Mouse (Mus musculus): ENCODE measurements around the gene Tusc2. TPM values are rescaled to one million over a fixed set of nuclear protein-coding genes. Genes with fewer than 3 reads are reported as not detected.

Tusc2 gene
- total and polyA plus RNA-seq, 2 experiments from 2014 or later: 37.0 to 51.2 TPM

DNA sequence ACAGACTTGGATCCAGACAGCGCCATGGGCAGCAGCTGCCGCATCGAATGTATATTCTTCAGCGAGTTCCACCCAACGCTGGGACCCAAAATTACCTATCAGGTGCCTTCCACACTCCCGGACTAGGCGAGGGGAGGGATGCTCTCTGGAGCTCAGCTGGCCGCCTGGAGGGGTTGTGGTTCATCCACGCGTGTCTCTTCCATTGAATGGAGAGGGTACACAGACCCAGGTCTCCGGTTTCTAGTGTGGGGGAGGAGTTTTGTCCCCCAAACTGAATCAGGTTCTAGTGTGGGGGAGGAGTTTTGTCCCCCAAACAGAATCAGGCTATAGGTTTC, 20.7 kb upstream of the Tusc2 start:
- H3K9ac ChIP-seq (replicated peaks; ENCODE audit: low read depth, low read length): peak overlapping the region; percentile 56
- H3K4me3 ChIP-seq (ENCODE audit: low read depth, low read length): peak overlapping the region; percentile 81
- WGBS: under 1% methylated on average over 11 of the region's 11 CpGs
- H3K36me3 ChIP-seq (replicated peaks; ENCODE audit: control insufficient read depth, insufficient read depth, low read length): peaks cover 38% of the 10 kb centered on the region
- H3K9me3 ChIP-seq (replicated peaks; ENCODE audit: control insufficient read depth, low read length): no peaks in the 10 kb centered on the region
- peak overlapping the region; percentile 91 for H3K4me2 ChIP-seq (ENCODE audit: low read depth, low read length)
- no peaks in the 10 kb centered on the region for H3K27me3 ChIP-seq (ENCODE audit: control insufficient read depth, insufficient read depth, low read length)
- H3K4me1 ChIP-seq (ENCODE audit: control insufficient read depth, insufficient read depth): peaks cover 26% of the 10 kb centered on the region
- no peak for TF ChIP-seq EP300 (IDR thresholded peaks at IDR 0.05; ENCODE audit: low read depth)
- no peak for TF ChIP-seq CTCF (IDR thresholded peaks at IDR 0.05; ENCODE audit: low read depth)
- ATAC-seq (ENCODE audit: insufficient read depth, low read depth): no peak
- no peak for DNase-seq (ENCODE audit: low spot score)
- peak overlapping the region; percentile 26; the same call in 1 of the 2 replicates for H3K27ac ChIP-seq (ENCODE audit: low read depth)

- H3K9ac ChIP-seq (replicated peaks; ENCODE audit: low read depth, low read length): peak overlapping the region; percentile 56
- DNase-seq (ENCODE audit: low spot score) (no peak), ATAC-seq (ENCODE audit: insufficient read depth, low read depth) (no peak)
- peaks cover 34% of the 10 kb centered on the region for H3K36me3 ChIP-seq (replicated peaks; ENCODE audit: control insufficient read depth, insufficient read depth, low read length)
- H3K27ac ChIP-seq (ENCODE audit: low read depth): no peak overlapping the region
- peak overlapping the region; percentile 81 for H3K4me3 ChIP-seq (ENCODE audit: low read depth, low read length)
- H3K4me2 ChIP-seq (ENCODE audit: low read depth, low read length): peak overlapping the region; percentile 91
- H3K9me3 ChIP-seq (replicated peaks; ENCODE audit: control insufficient read depth, low read length): no peaks in the 10 kb centered on the region
- peaks cover 28% of the 10 kb centered on the region for H3K4me1 ChIP-seq (ENCODE audit: control insufficient read depth, insufficient read depth)
- TF ChIP-seq CTCF (IDR thresholded peaks at IDR 0.05; ENCODE audit: low read depth) (no peak), EP300 (IDR thresholded peaks at IDR 0.05; ENCODE audit: low read depth) (no peak)
- 0 out of 2 replicates have a peak, but pooled peaks cover 2% of the 10 kb centered on the region for H3K27me3 ChIP-seq (ENCODE audit: control insufficient read depth, insufficient read depth, low read length)
- WGBS: 36% methylated on average over 8 of the region's 8 CpGs
Measured at GRCm38 (mm10) chr9:107542721-107543120, 20.3 kb upstream of the Tusc2 start.

DNA sequence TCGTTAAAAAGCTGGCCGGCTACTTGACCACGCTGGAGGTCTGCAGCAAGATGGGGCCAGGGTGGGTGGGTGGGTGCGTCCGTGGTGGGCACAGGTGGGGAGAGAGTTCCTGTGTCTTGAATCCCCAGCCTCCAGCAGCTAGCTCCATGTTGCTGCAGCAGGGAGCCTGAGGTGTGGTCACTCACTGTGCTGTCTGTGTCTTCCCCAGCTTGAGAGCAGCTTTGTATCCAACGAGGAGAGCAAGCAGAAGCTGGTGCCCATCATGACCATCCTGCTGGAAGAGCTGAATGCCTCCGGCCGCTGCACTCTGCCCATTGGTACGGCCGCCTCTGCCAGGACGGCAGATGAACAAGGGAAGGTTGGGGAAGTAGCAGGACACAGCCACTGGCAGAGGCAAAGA, 19.8 kb upstream of the Tusc2 start:
- DNase-seq (ENCODE audit: low spot score) (no peak), ATAC-seq (ENCODE audit: insufficient read depth, low read depth) (no peak)
- Histone ChIP-seq H3K4me3 (ENCODE audit: low read depth, low read length) (no peak overlapping the region), H3K9ac (replicated peaks; ENCODE audit: low read depth, low read length) (no peak overlapping the region), H3K27me3 (ENCODE audit: control insufficient read depth, insufficient read depth, low read length) (0 out of 2 replicates have a peak, but pooled peaks cover 4% of the 10 kb centered on the region), H3K4me1 (ENCODE audit: control insufficient read depth, insufficient read depth) (peaks cover 28% of the 10 kb centered on the region), H3K9me3 (replicated peaks; ENCODE audit: control insufficient read depth, low read length) (no peaks in the 10 kb centered on the region), H3K36me3 (replicated peaks; ENCODE audit: control insufficient read depth, insufficient read depth, low read length) (peaks cover 29% of the 10 kb centered on the region), H3K4me2 (ENCODE audit: low read depth, low read length) (no peak overlapping the region), H3K27ac (ENCODE audit: low read depth) (no peak overlapping the region)
- TF ChIP-seq CTCF (IDR thresholded peaks at IDR 0.05; ENCODE audit: low read depth) (no peak), EP300 (IDR thresholded peaks at IDR 0.05; ENCODE audit: low read depth) (no peak)
- 84% methylated on average over 11 of the region's 11 CpGs for WGBS

DNA sequence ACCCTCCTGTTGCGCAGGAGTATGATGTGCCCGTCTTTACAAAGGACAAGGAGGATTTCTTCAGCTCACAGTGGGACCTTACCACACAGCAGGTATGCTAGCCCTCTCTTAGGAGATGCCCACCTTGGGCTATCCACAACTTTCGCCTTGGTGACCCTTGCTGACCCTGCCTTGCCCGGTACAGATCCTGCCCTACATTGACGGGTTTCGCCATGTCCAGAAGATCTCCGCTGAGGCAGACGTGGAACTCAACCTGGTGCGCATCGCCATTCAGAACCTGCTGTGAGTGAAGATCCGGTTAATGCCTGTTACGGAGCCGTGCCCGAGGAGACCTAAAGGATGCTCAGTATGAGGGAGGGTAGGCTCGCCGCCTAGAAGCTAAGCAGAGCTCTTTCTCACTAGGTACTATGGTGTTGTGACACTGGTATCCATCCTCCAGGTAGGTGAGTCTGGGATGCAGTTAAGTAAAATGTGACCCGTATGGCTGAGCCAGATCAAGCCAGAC, 18.8 kb upstream of the Tusc2 start:
- H3K36me3 ChIP-seq (replicated peaks; ENCODE audit: control insufficient read depth, insufficient read depth, low read length): peaks cover 19% of the 10 kb centered on the region
- H3K27ac ChIP-seq (ENCODE audit: low read depth): no peak overlapping the region
- no peak overlapping the region for H3K4me3 ChIP-seq (ENCODE audit: low read depth, low read length)
- H3K9me3 ChIP-seq (replicated peaks; ENCODE audit: control insufficient read depth, low read length): no peaks in the 10 kb centered on the region
- no peak overlapping the region for H3K4me2 ChIP-seq (ENCODE audit: low read depth, low read length)
- ATAC-seq (ENCODE audit: insufficient read depth, low read depth): no peak
- H3K9ac ChIP-seq (replicated peaks; ENCODE audit: low read depth, low read length): no peak overlapping the region
- 89% methylated on average over 17 of the region's 17 CpGs for WGBS
- peaks cover 28% of the 10 kb centered on the region for H3K4me1 ChIP-seq (ENCODE audit: control insufficient read depth, insufficient read depth)
- no peak for DNase-seq (ENCODE audit: low spot score)
- no peak for TF ChIP-seq CTCF (IDR thresholded peaks at IDR 0.05; ENCODE audit: low read depth)
- no peak for TF ChIP-seq EP300 (IDR thresholded peaks at IDR 0.05; ENCODE audit: low read depth)
- 0 out of 2 replicates have a peak, but pooled peaks cover 4% of the 10 kb centered on the region for H3K27me3 ChIP-seq (ENCODE audit: control insufficient read depth, insufficient read depth, low read length)

- TF ChIP-seq EP300 (IDR thresholded peaks at IDR 0.05; ENCODE audit: low read depth) (no peak), CTCF (IDR thresholded peaks at IDR 0.05; ENCODE audit: low read depth) (no peak)
- Histone ChIP-seq H3K36me3 (replicated peaks; ENCODE audit: control insufficient read depth, insufficient read depth, low read length) (peaks cover 14% of the 10 kb centered on the region), H3K9ac (replicated peaks; ENCODE audit: low read depth, low read length) (no peak overlapping the region), H3K4me3 (ENCODE audit: low read depth, low read length) (no peak overlapping the region), H3K4me2 (ENCODE audit: low read depth, low read length) (no peak overlapping the region), H3K27ac (ENCODE audit: low read depth) (no peak overlapping the region), H3K4me1 (ENCODE audit: control insufficient read depth, insufficient read depth) (peaks cover 28% of the 10 kb centered on the region), H3K9me3 (replicated peaks; ENCODE audit: control insufficient read depth, low read length) (no peaks in the 10 kb centered on the region), H3K27me3 (ENCODE audit: control insufficient read depth, insufficient read depth, low read length) (0 out of 2 replicates have a peak, but pooled peaks cover 4% of the 10 kb centered on the region)
- ATAC-seq (ENCODE audit: insufficient read depth, low read depth) (no peak), DNase-seq (ENCODE audit: low spot score) (no peak)
- 85% methylated on average over 12 of the region's 12 CpGs for WGBS
Measured at GRCm38 (mm10) chr9:107544729-107545128, 18.3 kb upstream of the Tusc2 start.

DNA sequence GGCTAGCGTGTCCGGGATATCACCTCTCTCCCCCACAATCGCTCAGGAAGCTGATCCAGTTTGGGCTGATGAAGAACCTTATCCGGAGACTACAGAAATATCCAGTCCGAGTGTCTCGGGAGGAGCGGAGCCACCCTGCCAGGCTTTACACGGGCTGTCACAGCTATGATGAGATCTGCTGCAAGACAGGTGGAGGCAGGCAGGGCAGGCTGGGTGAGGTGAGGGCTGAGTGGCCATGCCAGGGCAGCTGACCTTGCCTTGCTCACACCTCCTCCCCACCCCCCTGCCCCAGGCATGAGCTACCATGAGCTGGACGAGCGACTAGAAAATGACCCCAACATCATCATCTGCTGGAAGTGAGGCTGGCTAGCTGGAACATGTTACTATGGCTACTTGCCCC, 17.9 kb upstream of the Tusc2 start:
- WGBS: 81% methylated on average over 10 of the region's 10 CpGs
- H3K4me2 ChIP-seq (ENCODE audit: low read depth, low read length): no peak overlapping the region
- H3K36me3 ChIP-seq (replicated peaks; ENCODE audit: control insufficient read depth, insufficient read depth, low read length): peaks cover 11% of the 10 kb centered on the region; the same call in 1 of the 2 replicates
- no peaks in the 10 kb centered on the region for H3K9me3 ChIP-seq (replicated peaks; ENCODE audit: control insufficient read depth, low read length)
- TF ChIP-seq CTCF (IDR thresholded peaks at IDR 0.05; ENCODE audit: low read depth) (no peak), EP300 (IDR thresholded peaks at IDR 0.05; ENCODE audit: low read depth) (no peak)
- no peak for DNase-seq (ENCODE audit: low spot score)
- no peak overlapping the region for H3K4me3 ChIP-seq (ENCODE audit: low read depth, low read length)
- ATAC-seq (ENCODE audit: insufficient read depth, low read depth): no peak
- no peak overlapping the region for H3K9ac ChIP-seq (replicated peaks; ENCODE audit: low read depth, low read length)
- 0 out of 2 replicates have a peak, but pooled peaks cover 6% of the 10 kb centered on the region for H3K27me3 ChIP-seq (ENCODE audit: control insufficient read depth, insufficient read depth, low read length)
- H3K27ac ChIP-seq (ENCODE audit: low read depth): no peak overlapping the region
- peaks cover 28% of the 10 kb centered on the region for H3K4me1 ChIP-seq (ENCODE audit: control insufficient read depth, insufficient read depth)
